9 mouse cellular contexts compared by ENCODE assay signal in genomic region chr10:80934136-80934985, GRCm38 (mm10). TPM values are rescaled to one million over a fixed set of nuclear protein-coding genes. Genes with fewer than 3 reads are reported as not detected.
DNase-seq lines count a peak whose midpoint lies in the region; ATAC-seq and TF ChIP-seq lines count a peak whose summit lies in the region.
"Had no signal": no experiment of that assay in that cellular context is flagged by ENCODE, and none has a peak within 500 bp of the region (broad histone marks: within the 10 kb centered on the region; RNA-seq: fewer than 3 reads in every experiment).

No protein-coding gene starts in this region.

- H3K4me1 ChIP-seq in forebrain, embryonic 13.5 days: peaks cover 92% of the 10 kb centered on the region
- peaks cover 65% of the 10 kb centered on the region for H3K4me1 ChIP-seq in forebrain, embryonic 11.5 days (replicated peaks; ENCODE audit: control insufficient read depth, insufficient read depth, low read length)
- peaks cover 78% of the 10 kb centered on the region for H3K4me1 ChIP-seq in intestine, embryonic 16.5 days (ENCODE audit: control insufficient read depth, insufficient read depth, low read length)
- peaks cover 87% of the 10 kb centered on the region for H3K4me1 ChIP-seq in intestine, embryonic 15.5 days (replicated peaks)
- H3K4me1 ChIP-seq in MEL (ENCODE audit: control insufficient read depth in 1 of 2, insufficient read depth in 2 of 2, low read length in 2 of 2): peaks cover 6 to 36% of the 10 kb centered on the region in 2 experiments
- H3K4me1 ChIP-seq in limb, embryonic 14.5 days (ENCODE audit: control insufficient read depth, insufficient read depth, low read length): peaks cover 80% of the 10 kb centered on the region

- no peak for TF ChIP-seq RAD21 in MEL (IDR thresholded peaks at IDR 0.05; ENCODE audit: low read depth, low read length)

- peaks cover 13% of the 10 kb centered on the region for H3K79me2 ChIP-seq in MEL (ENCODE audit: control insufficient read depth, insufficient read depth, low read length, poor library complexity)

- no peaks in the 10 kb centered on the region for H3K9me3 ChIP-seq in forebrain, embryonic 13.5 days (replicated peaks)
- H3K9me3 ChIP-seq in forebrain, embryonic 11.5 days (ENCODE audit: control insufficient read depth, low read length): no peaks in the 10 kb centered on the region
- H3K9me3 ChIP-seq in intestine, embryonic 16.5 days (ENCODE audit: control insufficient read depth, low read length): no peaks in the 10 kb centered on the region
- no peaks in the 10 kb centered on the region for H3K9me3 ChIP-seq in intestine, embryonic 15.5 days
- no peaks in the 10 kb centered on the region for H3K9me3 ChIP-seq in MEL (replicated peaks; ENCODE audit: insufficient read depth, low read length)
- no peaks in the 10 kb centered on the region for H3K9me3 ChIP-seq in limb, embryonic 14.5 days (ENCODE audit: control insufficient read depth, low read length)

- no peaks in the 10 kb centered on the region for H3K36me3 ChIP-seq in forebrain, embryonic 13.5 days (ENCODE audit: poor library complexity, severe bottlenecking)
- no peaks in the 10 kb centered on the region for H3K36me3 ChIP-seq in forebrain, embryonic 11.5 days (ENCODE audit: control insufficient read depth, insufficient read depth, low read length)
- H3K36me3 ChIP-seq in intestine, embryonic 16.5 days (ENCODE audit: control insufficient read depth, insufficient read depth, low read length): no peaks in the 10 kb centered on the region; the same call in 1 of the 2 replicates
- no peaks in the 10 kb centered on the region for H3K36me3 ChIP-seq in intestine, embryonic 15.5 days
- H3K36me3 ChIP-seq in MEL (ENCODE audit: control insufficient read depth in 1 of 2, insufficient read depth in 2 of 2, low read length in 2 of 2): peaks cover 0 to 11% of the 10 kb centered on the region in 2 experiments; a peak in 2 of 4 replicates
- H3K36me3 ChIP-seq in limb, embryonic 14.5 days (ENCODE audit: control insufficient read depth, insufficient read depth, low read length): no peaks in the 10 kb centered on the region

- no peak for TF ChIP-seq EP300 in MEL (IDR thresholded peaks at IDR 0.05; ENCODE audit: low read depth in 1 of 2, low read length in 2 of 2)

- TF ChIP-seq CTCF in MEL (IDR thresholded peaks at IDR 0.05 in 2 of 3, conservative IDR thresholded peaks at IDR 0.05 in 1 of 3; ENCODE audit: control insufficient read depth in 1 of 3, insufficient read depth in 1 of 3, low read depth in 2 of 3, low read length in 3 of 3, poor library complexity in 1 of 3, severe bottlenecking in 1 of 3): no peak

- H3K4me3 ChIP-seq in forebrain, embryonic 13.5 days: no peak overlapping the region
- H3K4me3 ChIP-seq in forebrain, embryonic 11.5 days (ENCODE audit: low read depth, low read length): no peak overlapping the region
- H3K4me3 ChIP-seq in intestine, embryonic 16.5 days (ENCODE audit: low read length): no peak overlapping the region
- H3K4me3 ChIP-seq in intestine, embryonic 15.5 days (replicated peaks): no peak overlapping the region
- peak overlapping the region; percentile 54 to 92 for H3K4me3 ChIP-seq in MEL (ENCODE audit: control insufficient read depth in 1 of 2, insufficient read depth in 1 of 2, low read depth in 2 of 2, low read length in 2 of 2)
- H3K4me3 ChIP-seq in limb, embryonic 14.5 days (replicated peaks; ENCODE audit: low read length): peak overlapping the region; percentile 55; the same call in 1 of the 2 replicates

- 0 out of 4 replicates have a peak, but pooled peaks of 1 of the 2 experiments have one; percentile 0 for TF ChIP-seq POLR2A in MEL (IDR thresholded peaks at IDR 0.05; ENCODE audit: control insufficient read depth in 1 of 2, insufficient read depth in 1 of 2, low read depth in 1 of 2, low read length in 2 of 2, poor library complexity in 1 of 2)
- no peak for TF ChIP-seq POLR2A in limb, embryonic 14.5 days (IDR thresholded peaks at IDR 0.05; ENCODE audit: borderline replicate concordance, extremely low read depth, insufficient read depth, insufficient read length)

- no peak overlapping the region for H3K27ac ChIP-seq in forebrain, embryonic 13.5 days
- no peak overlapping the region for H3K27ac ChIP-seq in forebrain, embryonic 11.5 days (ENCODE audit: low read depth, low read length)
- peak overlapping the region; percentile 45; the same call in 1 of the 2 replicates for H3K27ac ChIP-seq in intestine, embryonic 16.5 days (ENCODE audit: low read length)
- H3K27ac ChIP-seq in intestine, embryonic 15.5 days: no peak overlapping the region; the same call in 1 of the 2 replicates
- peak overlapping the region; percentile 77 for H3K27ac ChIP-seq in MEL (ENCODE audit: control insufficient read depth, low read depth, low read length)
- H3K27ac ChIP-seq in limb, embryonic 14.5 days (replicated peaks; ENCODE audit: low read depth, low read length): no peak overlapping the region

- H3K27me3 ChIP-seq in forebrain, embryonic 13.5 days: peaks cover 84% of the 10 kb centered on the region
- H3K27me3 ChIP-seq in forebrain, embryonic 11.5 days (ENCODE audit: control insufficient read depth, insufficient read depth, low read length): peaks cover 77% of the 10 kb centered on the region
- H3K27me3 ChIP-seq in intestine, embryonic 16.5 days (replicated peaks; ENCODE audit: control insufficient read depth, insufficient read depth, low read length): 0 out of 2 replicates have a peak, but pooled peaks cover 3% of the 10 kb centered on the region
- H3K27me3 ChIP-seq in intestine, embryonic 15.5 days (replicated peaks): peaks cover 5% of the 10 kb centered on the region; the same call in 1 of the 2 replicates
- H3K27me3 ChIP-seq in MEL (ENCODE audit: control insufficient read depth in 1 of 2, insufficient read depth in 2 of 2, low read length in 2 of 2): no peaks in the 10 kb centered on the region
- H3K27me3 ChIP-seq in limb, embryonic 14.5 days (ENCODE audit: control insufficient read depth, insufficient read depth, low read length): peaks cover 15% of the 10 kb centered on the region; the same call in 1 of the 2 replicates

- H3K4me2 ChIP-seq in forebrain, embryonic 13.5 days: 0 out of 2 replicates have a peak overlapping the region, but pooled peaks have one; percentile 49
- no peak overlapping the region for H3K4me2 ChIP-seq in forebrain, embryonic 11.5 days (ENCODE audit: low read depth, low read length, severe bottlenecking)
- H3K4me2 ChIP-seq in intestine, embryonic 16.5 days (ENCODE audit: low read depth, low read length): 0 out of 2 replicates have a peak overlapping the region, but pooled peaks have one; percentile 90
- H3K4me2 ChIP-seq in intestine, embryonic 15.5 days (replicated peaks): no peak overlapping the region
- H3K4me2 ChIP-seq in limb, embryonic 14.5 days (replicated peaks; ENCODE audit: low read depth, low read length, severe bottlenecking): peak overlapping the region; percentile 69

- H3K9ac ChIP-seq in forebrain, embryonic 13.5 days: no peak overlapping the region
- no peak overlapping the region for H3K9ac ChIP-seq in forebrain, embryonic 11.5 days (ENCODE audit: low read length)
- no peak overlapping the region for H3K9ac ChIP-seq in intestine, embryonic 16.5 days (ENCODE audit: low read depth, low read length)
- H3K9ac ChIP-seq in intestine, embryonic 15.5 days: no peak overlapping the region
- peak overlapping the region; percentile 65 for H3K9ac ChIP-seq in MEL (ENCODE audit: control insufficient read depth, low read depth, low read length, poor library complexity, severe bottlenecking)
- H3K9ac ChIP-seq in limb, embryonic 14.5 days (ENCODE audit: low read depth, low read length, severe bottlenecking): no peak overlapping the region

- DNase-seq in forebrain, embryonic 11.5 days (ENCODE audit: low spot score): no peak
- DNase-seq in MEL (ENCODE audit: low read depth, low spot score) (peak; percentile 55), adipocyte (ENCODE audit: low spot score) (no peak)
- no peak for DNase-seq in limb, embryonic 14.5 days (ENCODE audit: low spot score)
- DNase-seq: kidney, postnatal 14 days had no signal

- WGBS in forebrain, embryonic 13.5 days: 35% methylated on average over 14 of the region's 14 CpGs
- 33% methylated on average over 14 of the region's 14 CpGs for WGBS in forebrain, embryonic 11.5 days
- 53% methylated on average over 14 of the region's 14 CpGs for WGBS in intestine, embryonic 16.5 days
- WGBS in intestine, embryonic 15.5 days: 54% methylated on average over 14 of the region's 14 CpGs
- 52% methylated on average over 14 of the region's 14 CpGs for WGBS in limb, embryonic 14.5 days

- ATAC-seq in forebrain, embryonic 13.5 days: no peak
- no peak for ATAC-seq in forebrain, embryonic 11.5 days (replicated peaks; ENCODE audit: low FRiP score)
- no peak for ATAC-seq in intestine, embryonic 16.5 days
- no peak for ATAC-seq in intestine, embryonic 15.5 days
- ATAC-seq in limb, embryonic 14.5 days (ENCODE audit: low FRiP score, low read depth): no peak
- ATAC-seq in erythroblast, adult 5-6 weeks (replicated peaks; ENCODE audit: low FRiP score, poor library complexity, severe bottlenecking): no peak

RNA-seq across cellular contexts. Expression of gene Gadd45b, which starts 4.5 kb away (rescaled TPM):
- 4.9 and 5.1 TPM in 2 replicates for polyA plus RNA-seq in forebrain, embryonic 13.5 days (2015; fragmentation: Nextera tagmentation; extraction: Ambion mirVana)
- polyA plus RNA-seq in forebrain, embryonic 11.5 days (2014; fragmentation: Nextera tagmentation; extraction: Ambion mirVana): 10.7 and 13.0 TPM in 2 replicates
- 26.5 and 29.1 TPM in 2 replicates for polyA plus RNA-seq in intestine, embryonic 16.5 days (2015; fragmentation: Nextera tagmentation; extraction: Ambion mirVana)
- 26.6 and 29.9 TPM in 2 replicates for polyA plus RNA-seq in intestine, embryonic 15.5 days (2015; fragmentation: Nextera tagmentation; extraction: Ambion mirVana)
- total RNA-seq in MEL (2012; rRNA removed): 13.3 and 13.4 TPM in 2 replicates
- polyA plus RNA-seq in MEL (2012; ENCODE audit: insufficient read depth in 1 of 2, insufficient read length in 2 of 2, low read depth in 1 of 2, low replicate concordance in 2 of 2, missing spikeins in 1 of 2): 10 to 100 TPM in 1 of 2 experiments, not detected in 1; 10.1 TPM
- polyA plus RNA-seq in limb, embryonic 14.5 days (2012; rRNA removed): 46.2 and 52.2 TPM in 2 replicates
- polyA plus RNA-seq in limb, embryonic 14.5 days (2014; fragmentation: Nextera tagmentation; extraction: Ambion mirVana): 33.8 and 36.6 TPM in 2 replicates
- total RNA-seq in erythroblast, adult 5-6 weeks (2015; ENCODE audit: low replicate concordance): 2.3 and 10.6 TPM in 2 replicates
- 3.2 and 4.9 TPM in 2 replicates for total RNA-seq in erythroblast, adult 5-6 weeks (2017; ENCODE audit: low replicate concordance)

RNA-seq across cellular contexts. Expression of gene Lmnb2, which starts 16.3 kb away (rescaled TPM):
- 54.0 and 54.9 TPM in 2 replicates for polyA plus RNA-seq in forebrain, embryonic 13.5 days (2015; fragmentation: Nextera tagmentation; extraction: Ambion mirVana)
- polyA plus RNA-seq in forebrain, embryonic 11.5 days (2014; fragmentation: Nextera tagmentation; extraction: Ambion mirVana): 29.8 and 30.9 TPM in 2 replicates
- 38.6 and 41.0 TPM in 2 replicates for polyA plus RNA-seq in intestine, embryonic 16.5 days (2015; fragmentation: Nextera tagmentation; extraction: Ambion mirVana)
- 41.0 and 42.6 TPM in 2 replicates for polyA plus RNA-seq in intestine, embryonic 15.5 days (2015; fragmentation: Nextera tagmentation; extraction: Ambion mirVana)
- total RNA-seq in MEL (2012; rRNA removed): 28.4 and 32.8 TPM in 2 replicates
- 10 to 100 TPM in 1 of 2 experiments, not detected in 1; 29.9 TPM for polyA plus RNA-seq in MEL (2012; ENCODE audit: insufficient read depth in 1 of 2, insufficient read length in 2 of 2, low read depth in 1 of 2, low replicate concordance in 2 of 2, missing spikeins in 1 of 2)
- polyA plus RNA-seq in limb, embryonic 14.5 days (2012; rRNA removed): 75.9 and 77.5 TPM in 2 replicates
- polyA plus RNA-seq in limb, embryonic 14.5 days (2014; fragmentation: Nextera tagmentation; extraction: Ambion mirVana): 19.1 and 21.5 TPM in 2 replicates
- 2.7 and 7.3 TPM in 2 replicates for total RNA-seq in erythroblast, adult 5-6 weeks (2015; ENCODE audit: low replicate concordance)
- total RNA-seq in erythroblast, adult 5-6 weeks (2017; ENCODE audit: low replicate concordance): 9.3 and 9.7 TPM in 2 replicates

RNA-seq across cellular contexts. Expression of gene Timm13, which starts 33.6 kb away (rescaled TPM):
- 356 and 364 TPM in 2 replicates for polyA plus RNA-seq in forebrain, embryonic 13.5 days (2015; fragmentation: Nextera tagmentation; extraction: Ambion mirVana)
- polyA plus RNA-seq in forebrain, embryonic 11.5 days (2014; fragmentation: Nextera tagmentation; extraction: Ambion mirVana): 313 and 317 TPM in 2 replicates
- 390 and 410 TPM in 2 replicates for polyA plus RNA-seq in intestine, embryonic 16.5 days (2015; fragmentation: Nextera tagmentation; extraction: Ambion mirVana)
- 363 and 364 TPM in 2 replicates for polyA plus RNA-seq in intestine, embryonic 15.5 days (2015; fragmentation: Nextera tagmentation; extraction: Ambion mirVana)
- total RNA-seq in MEL (2012; rRNA removed): 349 and 366 TPM in 2 replicates
- 100 to 1,000 TPM; 329 to 645 TPM for polyA plus RNA-seq in MEL (2012; ENCODE audit: insufficient read depth in 1 of 2, insufficient read length in 2 of 2, low read depth in 1 of 2, low replicate concordance in 2 of 2, missing spikeins in 1 of 2)
- 187 and 229 TPM in 2 replicates for polyA plus RNA-seq in limb, embryonic 14.5 days (2012; rRNA removed)
- polyA plus RNA-seq in limb, embryonic 14.5 days (2014; fragmentation: Nextera tagmentation; extraction: Ambion mirVana): 330 and 335 TPM in 2 replicates
- 12.1 and 17.6 TPM in 2 replicates for total RNA-seq in erythroblast, adult 5-6 weeks (2015; ENCODE audit: low replicate concordance)
- total RNA-seq in erythroblast, adult 5-6 weeks (2017; ENCODE audit: low replicate concordance): 14.1 and 24.7 TPM in 2 replicates

Comparison
In these comparisons a context has a peak if more than half of its experiments do, and no peak if none do; other contexts are left out.
1. H3K27ac ChIP-seq: peak in intestine, embryonic 16.5 days (single experiment) and MEL (single experiment); none in forebrain, embryonic 13.5 days (single experiment), forebrain, embryonic 11.5 days (single experiment), intestine, embryonic 15.5 days (single experiment) and limb, embryonic 14.5 days (single experiment).
2. H3K4me2 ChIP-seq: peak in forebrain, embryonic 13.5 days (single experiment), intestine, embryonic 16.5 days (single experiment) and limb, embryonic 14.5 days (single experiment); none in forebrain, embryonic 11.5 days (single experiment) and intestine, embryonic 15.5 days (single experiment).
3. H3K4me3 ChIP-seq: peak in MEL (2 of 2) and limb, embryonic 14.5 days (single experiment); none in forebrain, embryonic 13.5 days (single experiment), forebrain, embryonic 11.5 days (single experiment), intestine, embryonic 16.5 days (single experiment) and intestine, embryonic 15.5 days (single experiment).